Mouse (Mus musculus): Measurements from ENCODE around the gene Oser1.
A peak's percentile ranks its signal among the peaks of the same experiment; 100 is the strongest.
"Not testable (repeated sequence)": the region's sequence is repeated elsewhere in the genome, so short reads cannot be mapped to it uniquely, and the experiment has no call there.

Gene Oser1

DNA sequence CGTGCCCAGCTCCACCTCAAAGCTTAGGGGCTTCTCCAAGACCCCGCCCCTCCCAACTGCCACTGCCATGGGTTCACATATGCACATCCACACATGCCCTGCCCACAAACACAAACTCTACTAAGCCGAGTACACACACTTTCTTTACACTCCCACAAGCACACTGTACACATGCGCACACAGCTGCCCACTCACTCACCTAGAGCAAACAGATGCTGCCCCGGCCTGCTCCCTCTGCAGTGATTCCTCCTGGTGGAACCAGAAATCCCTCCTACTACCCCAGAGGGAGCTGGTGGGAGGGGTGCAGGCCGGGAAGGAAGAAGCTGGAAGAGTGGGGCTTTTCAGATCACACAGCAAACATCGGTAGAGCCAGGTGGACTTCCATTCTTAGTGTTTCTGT lies 19.5 kb upstream of the Oser1 start:
- DNase-seq (ENCODE audit: low read depth, low spot score), result no peak

DNA sequence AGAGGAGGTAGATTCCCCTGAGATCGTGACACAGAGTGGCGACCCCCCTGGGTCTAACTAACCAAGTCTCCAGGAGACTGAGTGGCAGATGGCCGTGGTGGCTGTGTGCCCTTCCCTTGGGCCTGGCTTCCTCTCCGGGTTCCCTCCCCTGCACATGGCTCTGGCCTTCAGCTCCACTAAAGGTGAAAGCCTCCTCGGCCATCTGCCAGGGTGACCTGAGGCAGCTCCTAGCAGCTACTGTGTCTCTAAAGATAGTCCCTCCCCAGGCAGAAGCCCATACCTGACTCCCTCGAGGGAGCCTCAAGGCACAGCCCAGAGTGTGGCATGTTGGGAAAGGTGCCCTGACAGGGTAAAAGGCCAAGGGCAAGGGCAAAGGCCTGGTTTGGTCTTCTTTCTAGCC lies 19.0 kb upstream of the Oser1 start:
- DNase-seq (ENCODE audit: low read depth, low spot score), result no peak

DNA sequence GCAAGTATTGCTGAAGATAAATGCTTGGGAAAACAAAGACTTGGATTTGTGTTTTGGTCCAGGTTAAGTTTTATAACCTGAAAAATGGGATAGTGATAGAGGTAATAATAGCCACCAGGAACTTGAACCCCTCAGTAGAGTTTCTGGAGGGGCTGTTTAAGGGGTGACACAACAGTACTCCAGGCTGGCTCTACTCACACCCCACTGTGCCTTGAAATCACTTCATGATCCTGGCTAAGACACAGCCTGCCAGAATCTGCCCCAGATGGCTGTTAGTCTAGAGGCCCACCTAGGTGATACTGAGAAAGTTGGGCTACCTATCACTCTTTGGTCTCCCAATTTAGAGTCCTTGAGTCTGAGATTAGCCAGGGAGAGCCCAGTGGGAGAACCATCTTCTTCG lies 15.0 kb upstream of the Oser1 start:
- no peak for DNase-seq (ENCODE audit: low read depth, low spot score)

DNA sequence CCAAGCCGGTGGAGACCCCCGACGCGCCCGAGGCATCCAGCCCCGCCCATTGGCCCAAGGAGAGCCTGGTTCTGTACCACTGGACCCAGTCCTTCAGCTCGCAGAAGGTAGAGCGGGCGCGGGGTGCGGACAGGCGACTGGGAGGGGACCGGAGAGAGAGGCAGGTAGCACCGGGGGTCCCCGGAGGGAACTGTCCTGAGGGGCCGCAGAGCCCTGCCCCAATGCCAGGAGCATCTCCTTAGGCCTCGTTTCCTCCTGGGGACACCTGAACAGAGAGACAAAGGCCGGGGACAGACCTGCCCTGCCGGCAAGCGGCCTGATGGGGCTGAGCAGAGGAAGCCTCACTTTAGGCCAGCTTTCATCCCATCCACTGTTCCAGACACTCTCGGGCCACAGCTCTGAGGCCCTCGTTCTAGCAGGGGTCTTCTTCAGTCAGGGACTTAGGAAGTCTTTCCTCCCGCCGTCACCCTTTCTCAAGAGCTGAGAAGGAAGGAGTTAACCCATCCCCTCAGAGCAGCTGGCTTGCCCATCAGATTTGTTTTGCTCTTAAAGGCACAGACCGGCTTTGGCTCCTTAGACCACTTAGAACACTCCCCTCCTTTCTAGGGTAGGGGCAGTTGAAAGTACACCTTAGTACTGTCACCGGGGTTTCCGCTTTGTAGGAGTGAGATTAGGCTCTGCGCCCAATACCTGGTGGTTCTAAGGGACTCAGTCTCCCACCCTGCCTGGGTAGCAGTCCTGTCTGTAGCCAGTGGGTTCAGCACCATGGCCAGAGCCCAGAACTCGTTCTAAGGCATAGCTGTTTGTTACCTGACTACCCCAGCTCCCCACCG lies 14.3 kb upstream of the Oser1 start:
- no peak for DNase-seq (ENCODE audit: low read depth, low spot score)

DNA sequence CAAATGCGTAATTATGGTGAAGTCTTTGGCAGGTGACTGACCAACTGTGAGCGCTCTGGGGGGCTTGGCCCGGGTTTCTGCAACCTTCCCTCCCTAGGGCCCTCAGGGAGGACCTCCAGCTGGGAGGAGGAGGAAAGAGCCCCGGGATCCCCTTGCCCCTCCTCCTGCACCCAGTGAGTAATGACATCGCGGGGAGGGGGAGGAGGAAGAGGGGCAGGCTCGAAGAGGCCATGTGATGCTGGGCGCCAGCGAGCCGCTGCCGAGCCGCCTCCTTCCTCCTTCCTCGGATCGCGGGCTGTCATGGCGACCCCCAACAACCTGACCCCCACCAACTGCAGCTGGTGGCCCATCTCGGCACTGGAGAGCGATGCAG lies 13.7 kb upstream of the Oser1 start, which contains the start of gene Gdap1l1:
Gene Gdap1l1, plus strand, starts transcription at position 231 of the 373 bp plus-strand sequence.
- no peak for DNase-seq (ENCODE audit: low read depth, low spot score)

DNA sequence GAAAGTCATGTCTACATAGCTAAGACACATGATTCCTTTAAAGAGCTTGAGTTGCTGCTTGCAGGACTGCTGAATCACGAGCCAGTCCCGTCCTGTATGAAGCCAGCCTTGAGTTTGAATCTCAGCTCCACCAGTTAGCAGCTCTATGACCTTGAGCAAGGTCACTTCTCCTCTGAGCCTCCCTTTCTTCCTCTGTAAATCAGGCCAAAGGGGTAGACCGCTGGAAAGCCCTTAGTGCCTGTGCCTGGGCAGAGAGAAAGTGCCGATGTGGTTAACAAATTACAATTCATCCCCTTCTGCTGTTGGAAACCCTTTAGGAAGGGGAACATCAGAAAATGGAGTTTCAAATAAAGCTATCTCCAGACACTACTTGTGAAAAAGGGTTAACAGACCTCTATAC lies 13.3 kb upstream of the Oser1 start:
- DNase-seq (ENCODE audit: low read depth, low spot score), result no peak

DNA sequence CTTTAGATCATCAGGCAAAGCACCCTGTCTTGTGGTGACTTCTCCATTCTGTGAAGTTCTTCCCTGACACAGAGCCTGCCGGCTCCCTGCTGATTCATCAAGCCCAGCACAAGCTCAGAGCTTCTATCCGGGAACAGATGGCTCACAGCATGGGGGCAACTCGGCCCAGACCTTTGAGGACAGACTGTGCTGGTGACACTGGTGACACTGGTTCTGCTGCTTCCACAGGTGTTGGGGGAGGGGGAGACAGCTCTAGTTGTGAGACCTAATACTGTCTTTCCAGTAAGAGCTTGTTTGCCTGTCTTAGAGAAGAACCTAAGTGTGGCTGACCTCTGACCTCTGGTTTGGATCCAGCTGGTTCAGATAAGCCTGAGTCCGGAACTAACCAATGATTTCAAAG lies 9.5 kb upstream of the Oser1 start:
- DNase-seq (ENCODE audit: low read depth, low spot score), result no peak

DNA sequence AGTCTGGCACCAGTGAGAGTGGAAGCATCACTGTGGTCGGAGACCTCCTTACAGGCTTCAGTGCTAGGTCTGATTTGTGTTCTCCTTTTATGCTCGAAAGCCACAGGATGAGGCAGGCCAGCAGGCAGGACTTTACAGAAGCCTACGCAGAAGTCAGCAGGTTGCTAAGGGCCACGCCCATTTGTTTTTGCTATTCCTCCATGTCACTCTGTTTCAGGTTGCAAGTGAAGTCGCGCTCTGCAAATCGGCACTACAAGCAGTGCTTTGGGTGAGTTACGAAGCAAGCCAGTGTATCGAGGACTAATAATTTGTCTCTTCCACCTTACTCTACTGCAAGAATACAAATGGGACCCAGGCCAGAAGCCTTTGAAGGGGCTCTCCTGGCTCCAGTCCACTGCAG lies 6.8 kb upstream of the Oser1 start:
- DNase-seq (ENCODE audit: low read depth, low spot score), result no peak

DNA sequence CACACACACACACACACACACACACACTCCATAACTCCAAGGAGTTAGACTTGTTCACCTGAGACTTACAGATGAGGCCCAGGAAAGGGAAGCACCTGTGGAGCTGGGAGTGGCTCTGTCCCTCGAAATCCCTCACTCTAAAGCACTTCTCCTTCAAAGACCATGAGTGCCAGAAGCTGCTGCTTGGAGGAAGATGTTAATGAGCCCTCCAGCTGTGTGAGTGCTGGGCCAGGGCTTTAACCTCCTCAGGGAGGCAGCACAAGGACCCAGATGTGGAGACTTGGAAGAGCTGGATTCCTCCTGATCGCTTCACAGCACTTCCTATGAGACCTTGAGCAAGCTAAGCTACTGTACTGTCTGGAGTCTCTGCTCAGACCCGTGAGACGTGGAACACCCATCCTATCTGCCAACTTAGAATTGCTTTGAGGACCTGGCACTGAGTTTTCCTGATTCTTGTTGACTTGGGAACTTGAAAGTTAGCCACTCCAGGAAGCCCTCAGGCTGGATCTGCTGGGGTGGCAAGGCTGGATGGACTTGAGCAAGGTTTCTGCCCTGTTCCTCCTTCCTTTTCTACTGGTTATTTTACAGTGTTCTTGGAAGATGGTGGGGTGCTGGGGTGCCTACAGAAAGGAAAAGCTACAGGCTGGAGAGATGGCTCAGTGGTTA lies 4.0 kb upstream of the Oser1 start:
- no peak for DNase-seq (ENCODE audit: low read depth, low spot score)

DNA sequence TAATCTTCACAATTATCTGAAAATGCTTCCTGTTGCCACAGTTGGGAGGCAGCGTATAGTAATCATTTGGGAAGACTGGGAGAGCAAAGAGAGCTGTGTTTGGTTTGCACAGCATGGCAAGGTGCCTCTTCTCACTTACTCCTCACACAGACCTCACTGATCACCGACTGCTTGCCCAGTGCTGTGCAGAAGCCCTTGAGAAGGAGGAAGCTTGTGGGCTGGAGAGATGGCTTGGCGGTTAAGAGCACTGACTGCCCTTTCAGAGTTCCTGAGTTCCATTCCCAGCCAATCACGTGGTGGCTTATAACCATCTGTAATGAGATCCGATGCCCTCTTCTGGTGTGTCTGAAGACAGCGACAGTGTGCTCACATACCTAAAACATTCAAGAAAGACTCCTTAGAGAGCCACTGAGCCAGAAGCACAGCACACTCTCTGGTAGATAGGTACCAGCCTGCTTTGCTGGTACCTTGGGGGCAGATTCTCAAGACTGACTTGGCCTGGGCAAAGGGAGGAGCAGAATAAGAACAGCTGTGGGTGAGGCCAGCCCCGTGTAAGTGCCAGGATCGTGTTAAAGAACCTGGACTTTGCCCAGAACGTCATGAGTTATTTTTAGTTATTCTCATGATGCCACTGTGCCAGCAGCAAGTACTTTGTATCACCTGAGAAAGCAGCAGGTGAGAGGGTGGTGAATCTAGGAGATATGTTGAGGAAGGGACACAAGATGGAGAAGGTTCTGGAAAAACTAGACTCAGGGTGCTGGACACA lies 1.4 kb downstream of the Oser1 start:
- DNase-seq (ENCODE audit: low read depth, low spot score), result no peak

DNA sequence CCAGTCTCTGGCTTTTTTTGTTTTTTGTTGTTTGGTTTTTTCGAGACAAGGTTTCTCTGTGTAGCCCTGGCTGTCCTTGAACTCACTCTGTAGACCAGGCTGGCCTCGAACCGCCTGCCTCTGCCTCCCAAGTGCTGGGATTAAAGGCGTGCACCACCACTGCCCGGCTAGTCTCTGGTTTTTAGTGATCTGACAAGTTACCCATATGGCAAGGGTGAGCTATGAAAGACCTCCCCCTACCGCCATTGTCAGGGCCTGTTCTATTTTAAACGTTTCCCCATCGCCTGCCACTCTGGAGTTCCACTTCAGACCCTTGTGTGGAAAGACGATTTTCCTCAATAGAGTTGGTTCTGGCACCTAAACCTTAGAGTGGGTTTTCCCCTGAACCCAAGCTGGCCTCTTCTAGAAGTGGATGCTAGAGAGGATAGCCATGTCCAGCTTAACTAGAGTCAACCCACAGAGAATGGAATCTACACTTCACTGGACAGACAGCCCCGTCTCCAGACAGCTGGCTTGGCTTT lies 4.1 kb downstream of the Oser1 start:
- peak; percentile 30 for DNase-seq (ENCODE audit: low read depth, low spot score)

DNA sequence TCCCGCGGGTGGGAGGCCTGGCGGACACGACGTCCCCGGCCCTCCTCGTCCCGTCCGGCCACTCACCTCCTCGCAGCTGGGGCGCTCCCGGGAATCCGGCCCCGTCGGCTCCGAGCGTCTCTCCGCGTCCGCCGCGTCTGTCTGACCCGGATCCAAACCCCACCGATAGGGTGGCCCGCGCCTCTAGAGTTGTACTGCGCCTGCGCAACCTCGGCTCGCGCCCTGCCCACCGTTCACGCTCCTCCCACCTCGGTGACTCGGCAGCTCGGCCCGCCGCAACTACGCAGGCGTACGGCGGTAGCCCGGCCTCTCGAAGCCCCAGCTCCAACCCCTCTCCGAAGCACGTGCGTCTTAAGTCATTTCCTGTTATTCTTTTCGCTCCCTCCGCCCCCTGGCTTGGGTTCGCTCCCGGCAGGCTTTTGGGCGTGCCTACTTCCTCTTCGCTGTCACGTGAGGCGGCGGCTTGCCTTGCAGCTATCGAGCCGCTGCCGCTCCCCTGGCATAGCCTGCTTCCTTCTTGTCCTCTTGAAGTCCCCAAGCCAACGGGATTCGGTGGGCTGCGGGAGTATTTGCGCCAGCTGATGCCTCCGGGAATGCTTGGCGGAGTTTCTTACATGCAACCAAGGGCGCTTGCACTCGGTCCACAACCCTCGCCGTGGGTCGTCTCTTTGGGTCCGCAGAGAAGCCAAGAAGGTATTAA lies 5.0 kb downstream of the Oser1 start:
- peak; percentile 99 for DNase-seq (ENCODE audit: low read depth, low spot score)

DNA sequence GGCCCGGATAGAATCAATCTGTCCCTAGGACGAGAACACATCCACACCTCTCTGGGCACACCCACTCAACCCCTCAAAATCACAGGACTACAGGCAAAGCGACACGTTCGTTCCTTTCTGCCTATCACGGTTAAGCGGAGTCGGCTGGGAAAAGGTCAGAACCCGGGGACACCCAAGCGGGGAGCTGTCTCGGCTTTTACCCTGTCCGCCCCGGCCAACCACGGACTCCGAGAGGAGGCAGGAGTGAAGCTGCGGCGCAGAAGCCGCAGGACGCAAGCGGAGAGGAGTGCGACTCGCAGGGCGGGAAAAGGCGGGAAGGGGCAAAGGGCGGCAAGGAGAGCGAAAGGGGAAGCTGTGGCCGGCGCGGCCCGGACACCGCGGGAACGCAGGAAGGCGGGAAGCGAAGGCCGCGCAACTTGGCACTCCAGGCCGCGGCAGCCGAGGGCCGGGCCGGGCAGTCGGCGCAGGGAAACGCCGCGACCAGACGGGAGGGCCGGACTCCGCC lies 5.6 kb downstream of the Oser1 start:
- no peak for DNase-seq (ENCODE audit: low read depth, low spot score)

DNA sequence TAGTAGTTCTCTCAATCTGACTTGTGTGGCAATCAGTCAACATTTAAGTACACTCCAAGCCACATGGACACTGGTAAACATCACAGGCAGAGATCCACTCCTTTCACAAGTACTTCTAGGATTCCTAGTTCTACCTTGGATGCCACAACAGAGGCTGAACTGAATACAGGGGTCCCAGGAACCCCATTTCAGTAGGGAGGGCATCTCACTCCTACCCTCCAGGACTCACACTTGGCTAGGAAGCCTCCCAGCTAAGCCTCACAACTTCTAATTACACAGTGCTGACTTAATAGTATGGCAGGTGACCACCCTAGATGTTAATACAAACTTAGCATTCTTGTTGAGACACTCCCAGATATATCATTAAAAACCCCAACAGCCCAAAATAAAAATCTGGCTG lies 6.7 kb downstream of the Oser1 start:
- no peak for DNase-seq (ENCODE audit: low read depth, low spot score)

DNA sequence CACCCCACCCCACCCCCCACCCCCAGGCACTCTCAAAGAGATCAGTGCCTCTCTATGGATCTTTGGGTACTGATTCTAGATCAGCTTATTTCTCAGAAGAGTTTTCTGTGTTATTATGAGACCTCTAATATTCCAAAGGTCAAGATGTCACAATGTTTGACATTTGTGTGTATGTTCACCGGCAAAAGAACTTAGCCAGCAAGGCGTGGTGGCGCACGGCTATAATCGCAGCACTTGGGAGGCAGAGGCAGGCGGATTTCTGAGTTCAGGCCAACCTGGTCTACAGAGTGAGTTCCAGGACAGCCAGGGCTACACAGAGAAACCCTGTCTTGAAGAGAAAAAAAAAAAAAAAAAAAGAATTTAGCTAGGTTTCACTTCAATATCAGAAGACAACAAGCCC lies 7.5 kb downstream of the Oser1 start:
- DNase-seq (ENCODE audit: low read depth, low spot score), result no peak

DNA sequence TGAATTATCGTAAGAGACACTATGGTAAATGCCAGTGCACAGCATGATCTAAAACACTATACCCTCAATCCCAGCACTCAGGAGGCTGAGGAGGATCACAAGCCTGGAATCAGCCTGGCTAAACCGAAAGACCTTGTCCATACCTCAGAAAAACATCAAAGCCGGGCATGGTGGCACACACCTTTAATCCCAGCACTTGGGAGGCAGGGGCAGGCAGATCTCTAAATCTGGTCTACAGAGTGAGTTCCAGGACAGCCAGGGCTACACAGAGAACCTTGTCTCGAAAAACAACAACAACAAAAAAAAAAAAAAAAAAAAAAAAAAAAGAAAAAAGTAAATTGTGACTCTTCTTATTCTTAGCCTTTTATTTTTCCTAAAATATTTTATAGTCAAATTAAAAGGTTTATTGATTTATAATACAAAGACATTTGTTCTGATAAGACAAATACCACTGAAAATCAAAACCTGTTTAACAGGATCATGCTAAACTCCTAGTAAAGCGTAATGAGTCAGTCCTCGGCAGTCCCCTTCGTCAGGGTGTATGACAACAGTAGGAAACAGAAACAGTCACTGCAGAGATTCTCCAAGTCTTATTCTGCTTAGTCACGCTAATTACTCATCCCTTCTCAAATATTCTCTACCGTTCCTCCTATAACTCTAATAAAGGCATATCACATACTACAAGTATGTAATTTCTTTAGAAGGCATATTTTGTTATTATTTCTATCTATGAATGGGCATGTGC lies 11.5 kb downstream of the Oser1 start:
- DNase-seq (ENCODE audit: low read depth, low spot score), result no peak

DNA sequence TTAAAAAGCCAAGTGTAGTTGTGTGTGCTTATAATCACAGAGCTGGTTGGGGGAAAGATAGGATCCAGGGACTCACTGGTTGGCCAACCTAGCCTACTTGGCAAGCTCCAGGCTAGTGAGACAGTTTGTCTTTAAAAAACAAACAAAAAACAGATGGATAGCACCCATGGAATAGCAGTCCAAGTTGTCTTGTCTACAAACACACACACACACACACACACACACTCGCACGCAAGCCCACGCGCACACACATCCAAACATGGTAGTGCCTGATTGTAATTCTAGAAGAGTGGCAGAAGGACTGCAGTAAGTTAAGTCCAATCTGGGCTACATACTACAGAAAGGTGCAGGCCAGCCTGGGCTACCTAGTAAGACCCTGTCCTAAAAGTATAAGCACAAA lies 12.1 kb downstream of the Oser1 start:
- DNase-seq (ENCODE audit: low read depth, low spot score), result no peak

DNA sequence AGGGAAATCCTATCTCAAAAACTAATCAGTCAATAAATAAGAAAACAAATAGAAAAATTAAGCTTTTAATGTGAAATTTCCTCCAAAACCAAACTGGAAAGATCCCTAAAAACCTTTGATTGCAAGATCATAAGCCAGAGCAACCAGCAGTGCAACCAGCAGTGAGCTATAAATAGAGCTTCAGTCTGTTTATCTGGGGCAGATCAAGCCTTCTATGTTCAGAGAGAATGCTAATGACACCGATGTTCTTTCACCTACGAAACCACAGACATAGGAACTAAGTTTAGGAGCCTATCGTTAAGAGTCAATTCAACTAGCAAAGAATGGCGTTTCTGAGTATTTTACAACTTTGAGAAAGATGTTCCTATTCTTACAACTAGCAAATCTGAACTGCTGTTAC lies 12.7 kb downstream of the Oser1 start:
- no peak for DNase-seq (ENCODE audit: low read depth, low spot score)

DNA sequence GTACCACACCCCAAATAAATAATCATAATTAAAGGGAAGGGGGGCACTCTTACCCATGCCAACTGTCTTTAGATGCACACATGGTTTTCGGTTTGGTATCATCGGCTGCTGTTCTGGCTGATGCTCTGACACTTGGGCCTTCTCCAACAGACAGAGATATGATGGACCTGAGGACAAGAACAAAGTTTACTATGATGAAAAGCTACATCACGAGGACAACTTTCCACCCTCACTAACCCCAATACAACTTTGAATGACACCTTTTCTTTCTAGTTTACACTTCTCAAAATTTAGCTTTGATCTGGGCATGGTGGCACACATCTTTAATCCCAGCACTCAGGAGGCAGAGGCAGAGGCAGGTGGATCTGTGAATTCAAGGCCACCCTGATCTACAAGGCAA lies 13.2 kb downstream of the Oser1 start:
- DNase-seq (ENCODE audit: low read depth, low spot score), result not testable (repeated sequence)

DNA sequence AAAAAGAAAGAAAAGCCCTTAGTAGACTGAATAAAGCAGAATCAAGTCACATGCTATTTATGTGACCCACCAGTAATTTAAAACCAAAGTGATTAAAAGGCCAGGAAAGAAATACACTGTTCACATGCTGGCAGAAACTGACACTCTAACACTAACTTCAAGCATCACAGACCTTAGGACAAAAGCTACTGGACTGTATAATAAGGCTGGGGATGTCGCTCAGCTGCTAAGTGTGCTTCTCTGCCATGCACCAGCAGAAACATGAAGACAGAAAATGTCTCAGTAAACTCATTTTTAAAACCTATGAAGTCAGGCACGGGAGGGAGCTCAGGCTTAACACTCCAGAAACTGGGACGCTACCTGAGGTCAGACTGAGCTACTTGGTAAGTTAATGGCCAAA lies 14.3 kb downstream of the Oser1 start:
- DNase-seq (ENCODE audit: low read depth, low spot score), result no peak

Data from CD4-positive helper T cell, adult 2 months (primary cell).